Mouse (Mus musculus) central nervous system, embryonic 14 days (tissue): ENCODE results near the gene Nim1k. TPM values are rescaled to one million over a fixed set of nuclear protein-coding genes. Genes with fewer than 3 reads are reported as not detected.

Source experiments
- polyA plus RNA-seq: library from polyadenylated mRNA; depleted of rRNA; stranded (reverse); fragments of >200 nt; gene quantifications from 2 replicates; pipeline ENCODE4 v1.2.3, GENCODE M21; 2012; rRNA removed

Gene Nim1k
- polyA plus RNA-seq = 2.2 and 2.4 TPM in 2 replicates

DNA sequence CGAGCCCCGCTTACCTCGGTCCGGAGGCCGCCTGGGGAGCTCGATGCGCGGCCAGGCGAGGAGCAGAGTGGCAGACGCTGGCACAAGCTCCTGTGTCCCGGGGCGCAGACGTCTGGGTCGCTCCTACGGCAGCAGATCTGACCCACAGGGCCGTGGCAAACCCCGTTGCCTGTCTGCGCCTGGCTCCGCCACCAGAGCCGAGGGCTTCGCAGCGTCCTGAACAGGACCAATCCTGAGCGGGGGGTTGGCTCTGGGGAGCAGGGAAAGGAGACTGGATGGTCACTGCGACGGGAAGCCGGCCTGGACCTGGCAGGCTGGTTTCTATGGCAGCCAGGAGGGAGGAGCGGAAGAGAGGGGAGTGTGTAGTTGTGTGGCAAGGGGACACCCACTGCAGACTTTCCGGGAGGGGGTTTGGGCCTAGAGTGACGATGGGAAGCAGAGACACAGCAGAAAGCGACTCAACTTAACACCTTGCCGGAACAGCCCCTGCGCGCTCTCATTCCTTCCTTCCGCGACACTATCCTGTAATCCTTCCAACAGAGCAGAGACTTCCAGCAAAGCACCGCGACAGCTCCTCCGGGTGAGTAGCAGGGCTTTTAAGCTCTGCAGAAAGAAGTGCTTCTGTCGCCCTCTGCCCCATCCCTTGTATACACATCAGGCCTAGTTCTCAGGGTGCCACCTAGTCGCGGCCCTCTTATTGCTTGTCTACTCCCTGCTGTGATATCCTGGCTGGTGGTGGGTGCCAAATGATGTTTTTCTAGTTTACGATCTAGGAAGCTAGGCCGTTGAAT, at the start of gene Nim1k:
Nim1k (minus strand) TSS at position 202 of the 791 bp plus-strand sequence.

DNA sequence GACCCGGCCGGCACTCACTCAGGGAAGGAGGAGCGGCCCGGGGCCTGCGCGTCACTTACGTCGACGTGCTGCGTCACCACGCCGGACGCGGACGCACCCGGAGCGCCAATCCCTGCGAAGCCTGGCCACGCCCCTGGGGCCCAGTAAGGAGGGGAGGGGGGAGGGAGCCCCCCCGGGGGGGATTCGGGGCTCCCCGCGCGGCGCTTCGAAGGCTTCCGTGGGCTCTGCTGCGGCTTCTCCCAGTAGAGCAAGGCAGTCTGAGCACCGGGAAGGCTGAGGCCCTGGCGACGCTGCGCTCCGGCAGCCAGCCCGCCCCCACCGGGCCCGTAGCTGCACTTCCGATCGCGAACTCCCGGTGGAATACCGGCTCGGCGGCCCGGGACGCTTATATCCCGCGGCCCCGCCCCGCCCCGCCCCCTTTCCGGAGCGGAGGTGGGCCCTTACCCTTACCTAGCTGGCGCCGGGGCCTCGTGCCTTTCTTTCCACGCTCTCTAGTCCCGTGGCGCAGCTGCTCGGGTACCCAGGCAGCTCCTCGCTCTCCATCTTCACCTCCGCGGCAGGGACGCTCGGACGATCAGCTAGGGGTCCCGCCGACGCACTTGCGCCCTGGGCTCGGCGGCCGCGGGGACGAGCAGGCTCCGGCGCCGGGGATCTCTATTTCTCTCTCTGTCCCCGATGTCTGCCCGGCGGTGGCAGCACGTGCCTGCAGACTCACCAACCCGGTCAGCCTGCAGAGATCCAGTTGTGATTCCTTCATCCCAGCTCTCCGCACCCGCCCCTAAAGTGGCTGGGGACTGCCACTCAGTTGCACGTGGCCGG, 35.3 kb upstream of the Nim1k start, which contains the start of gene Zfp131:
Zfp131 (minus strand) TSS at position 129 of the 819 bp plus-strand sequence.

DNA sequence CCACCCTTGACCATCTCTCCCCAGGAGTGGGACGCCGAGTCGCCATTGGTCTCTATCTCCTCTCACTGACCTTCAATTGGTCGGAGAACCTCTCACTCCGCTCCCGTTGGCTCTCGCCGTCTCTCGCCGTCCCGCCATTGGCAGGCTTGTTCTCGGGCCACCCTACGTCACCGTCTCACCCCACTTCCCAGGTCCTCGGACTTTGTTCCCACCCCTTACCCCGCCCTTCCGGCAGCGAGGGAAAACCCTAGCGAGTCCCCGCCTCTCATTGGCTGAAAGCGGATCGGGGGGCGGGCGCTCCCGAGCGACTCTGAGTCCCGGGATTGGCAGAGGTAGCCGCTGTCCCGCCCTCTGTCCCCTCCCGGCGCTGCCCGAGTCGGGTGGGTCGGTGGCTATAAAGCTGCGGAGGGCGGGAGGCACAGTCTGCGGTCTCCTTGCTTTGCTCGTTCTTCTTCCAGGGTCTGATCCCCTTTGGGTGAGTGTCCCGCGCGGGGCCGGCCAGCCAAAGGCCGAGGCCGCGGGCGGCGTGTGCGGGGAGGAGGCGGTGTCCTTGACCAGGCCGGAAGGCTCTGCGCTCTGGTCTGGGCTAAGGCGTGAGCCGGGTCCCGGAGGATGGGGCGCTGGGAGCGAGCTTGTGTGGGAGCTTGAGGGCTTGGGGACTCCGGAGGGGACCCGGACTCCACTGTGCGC, 65.5 kb downstream of the Nim1k start, which contains the start of gene Hmgcs1:
Hmgcs1 (plus strand) TSS at position 341 of the 690 bp plus-strand sequence.

Other genes starting within 250 kb of the Nim1k start
- 3.9 and 4.0 TPM in 2 replicates for gene Ccl28, start 132.1 kb downstream of the Nim1k start, polyA plus RNA-seq
- gene Hmgcs1, start 65.5 kb downstream of the Nim1k start, polyA plus RNA-seq = 260 and 277 TPM in 2 replicates
- gene Zfp131, start 35.0 kb upstream of the Nim1k start, polyA plus RNA-seq = 34.3 and 40.4 TPM in 2 replicates
- not detected in 2 replicates for gene AF067063, start 74.3 kb upstream of the Nim1k start, polyA plus RNA-seq
- not detected in 2 replicates for gene D13Ertd608e, start 80.1 kb upstream of the Nim1k start, polyA plus RNA-seq
- not detected in 2 replicates for gene Tcstv1, start 138.9 kb upstream of the Nim1k start, polyA plus RNA-seq
- gene Gm21761, start 173.4 kb upstream of the Nim1k start, polyA plus RNA-seq = not detected in 2 replicates
- not detected in 2 replicates for gene B020031M17Rik, start 194.9 kb upstream of the Nim1k start, polyA plus RNA-seq